Mouse (Mus musculus) megakaryocyte, embryonic 14.5 days (primary cell): ENCODE data around the gene Gm42669.

ENCODE experiments used
- FLI1 ChIP-seq: IDR thresholded peaks from 2 replicates; pipeline ENCODE4 v1.6.1; 2012; ENCODE audit warnings: low read length, inconsistent platforms, mixed read lengths
- GATA1 ChIP-seq: IDR thresholded peaks from 3 replicates; pipeline ENCODE4 v1.6.1; 2012; ENCODE audit warnings: mixed read lengths, low read length, inconsistent platforms, borderline replicate concordance

GRCm38 (mm10) chr5:107494759-107495158 is 12.7 kb upstream of the Gm42669 start:
- TF ChIP-seq GATA1 (no peak), FLI1 (no peak)
